Mouse (Mus musculus) MEL (cell line): ENCODE results near the gene Khk.

ENCODE experiments used
- CHD1 ChIP-seq: IDR thresholded peaks from 2 replicates; pipeline ENCODE4 v1.6.1; 2012; ENCODE audit warnings: low read depth, mild to moderate bottlenecking, inconsistent platforms, low read length, improper control_type of control experiment
- CTCF ChIP-seq, 3 experiments: IDR thresholded peaks in 2 of 3; conservative IDR thresholded peaks in 1 of 3; 2 replicates each; pipeline ENCODE4 v1.5.1; 2011 to 2012; ENCODE audit warnings: low read length in 3 of 3, low read depth in 2 of 3, mild to moderate bottlenecking in 2 of 3, improper control_type of control experiment in 1 of 3, inconsistent platforms in 1 of 3, mixed read lengths in 1 of 3, moderate library complexity in 1 of 3; ENCODE audit not compliant: control insufficient read depth in 1 of 3, insufficient read depth in 1 of 3, poor library complexity in 1 of 3, severe bottlenecking in 1 of 3
- EP300 ChIP-seq, 2 experiments: IDR thresholded peaks; 2 replicates each; pipeline ENCODE4 v1.6.1; 2011; ENCODE audit warnings: improper control_type of control experiment in 2 of 2, low read length in 2 of 2, low read depth in 1 of 2, mild to moderate bottlenecking in 1 of 2
- HCFC1 ChIP-seq: IDR thresholded peaks from 2 replicates; pipeline ENCODE4 v1.6.1; 2012; ENCODE audit warnings: low read depth, mild to moderate bottlenecking, inconsistent platforms, low read length, improper control_type of control experiment, moderate library complexity
- MAX ChIP-seq: IDR thresholded peaks from 2 replicates; pipeline ENCODE4 v1.6.1; 2011; ENCODE audit warnings: low read length, improper control_type of control experiment
- MXI1 ChIP-seq: IDR thresholded peaks from 2 replicates; pipeline ENCODE4 v1.6.1; 2011; ENCODE audit warnings: mild to moderate bottlenecking, low read depth, low read length, improper control_type of control experiment
- POLR2A ChIP-seq, 2 experiments: IDR thresholded peaks; 2 replicates each; pipeline ENCODE4 v1.6.1; 2011 to 2012; ENCODE audit warnings: low read length in 2 of 2, mild to moderate bottlenecking in 2 of 2, control low read depth in 1 of 2, improper control_type of control experiment in 1 of 2, low read depth in 1 of 2, moderate library complexity in 1 of 2; ENCODE audit not compliant: control insufficient read depth in 1 of 2, insufficient read depth in 1 of 2, poor library complexity in 1 of 2
- POLR2AphosphoS2 ChIP-seq: IDR thresholded peaks from 2 replicates; pipeline ENCODE4 v1.6.1; 2011; ENCODE audit warnings: low read length, improper control_type of control experiment
- RCOR1 ChIP-seq: IDR thresholded peaks from 2 replicates; pipeline ENCODE4 v1.6.1; 2012; ENCODE audit warnings: low read depth, mild to moderate bottlenecking, inconsistent platforms, low read length, improper control_type of control experiment
- UBTF ChIP-seq: IDR thresholded peaks from 2 replicates; pipeline ENCODE4 v1.6.1; 2012; ENCODE audit warnings: low read depth, mild to moderate bottlenecking, inconsistent platforms, low read length, improper control_type of control experiment, moderate library complexity, borderline replicate concordance; ENCODE audit not compliant: insufficient read depth
- USF1 ChIP-seq: IDR thresholded peaks from 2 replicates; pipeline ENCODE4 v1.6.1; 2014; ENCODE audit warnings: low read depth, mild to moderate bottlenecking, inconsistent platforms, low read length, improper control_type of control experiment, moderate library complexity
- ZC3H11A ChIP-seq: IDR thresholded peaks from 2 replicates; pipeline ENCODE4 v1.6.1; 2012; ENCODE audit warnings: low read depth, mild to moderate bottlenecking, inconsistent platforms, low read length, improper control_type of control experiment

GRCm38 (mm10) chr5:30909863-30910262 is 11.4 kb upstream of the Khk start:
- no peak for TF ChIP-seq RCOR1
- TF ChIP-seq UBTF = no peak
- no peak for TF ChIP-seq MXI1
- TF ChIP-seq CHD1 = no peak
- no peak for TF ChIP-seq CTCF (IDR thresholded peaks at IDR 0.05 in 2 of 3, conservative IDR thresholded peaks at IDR 0.05 in 1 of 3; ENCODE audit: control insufficient read depth in 1 of 3, insufficient read depth in 1 of 3, low read depth in 2 of 3, low read length in 3 of 3, poor library complexity in 1 of 3, severe bottlenecking in 1 of 3)
- TF ChIP-seq POLR2A (IDR thresholded peaks at IDR 0.05; ENCODE audit: control insufficient read depth in 1 of 2, insufficient read depth in 1 of 2, low read depth in 1 of 2, low read length in 2 of 2, poor library complexity in 1 of 2) = no peak
- no peak for TF ChIP-seq POLR2AphosphoS2
- TF ChIP-seq EP300 (IDR thresholded peaks at IDR 0.05; ENCODE audit: low read depth in 1 of 2, low read length in 2 of 2) = no peak
- TF ChIP-seq USF1 = no peak
- TF ChIP-seq ZC3H11A = no peak
- TF ChIP-seq MAX = no peak
- TF ChIP-seq HCFC1 = no peak
